Mouse (Mus musculus) stomach, postnatal 0 days (tissue): ENCODE data around the gene Gm20422.

ENCODE experiments used
- CTCF ChIP-seq: IDR thresholded peaks from 2 replicates; pipeline ENCODE4 v1.5.1; 2016; ENCODE audit warnings: antibody characterized with exemption, low read depth, mild to moderate bottlenecking, moderate library complexity
- EP300 ChIP-seq: optimal IDR thresholded peaks from 2 replicates; pipeline ENCODE3; 2016; ENCODE audit warnings: antibody characterized with exemption

GRCm38 (mm10) chr8:69805491-69805890 is 30.8 kb upstream of the Gm20422 start:
- TF ChIP-seq CTCF = no peak
- TF ChIP-seq EP300 = no peak
